Mouse (Mus musculus) megakaryocyte, embryonic 14.5 days (primary cell): ENCODE measurements around the gene Drg1. TPM values are rescaled to one million over a fixed set of nuclear protein-coding genes. Genes with fewer than 3 reads are reported as not detected.
A peak's percentile ranks its signal among the peaks of the same experiment; 100 is the strongest.

Experiments
- H3K27me3 ChIP-seq: replicated peaks from 2 replicates; pipeline ENCODE3; 2012; ENCODE audit warnings: inconsistent platforms
- H3K36me3 ChIP-seq: replicated peaks from 2 replicates; pipeline ENCODE3; 2012; ENCODE audit warnings: low read length, inconsistent platforms, mixed read lengths
- H3K4me1 ChIP-seq: 2 replicates; pipeline ENCODE4 v1.6.1; 2012; ENCODE audit warnings: inconsistent platforms
- H3K4me3 ChIP-seq: replicated peaks from 2 replicates; pipeline ENCODE3; 2012; ENCODE audit warnings: moderate library complexity, mild to moderate bottlenecking, inconsistent platforms
- H3K9me3 ChIP-seq: 2 replicates; pipeline ENCODE4 v1.6.1; 2012; ENCODE audit warnings: inconsistent platforms
- FLI1 ChIP-seq: IDR thresholded peaks from 2 replicates; pipeline ENCODE4 v1.6.1; 2012; ENCODE audit warnings: low read length, inconsistent platforms, mixed read lengths
- GATA1 ChIP-seq: IDR thresholded peaks from 3 replicates; pipeline ENCODE4 v1.6.1; 2012; ENCODE audit warnings: mixed read lengths, low read length, inconsistent platforms, borderline replicate concordance
- polyA plus RNA-seq: library from polyadenylated mRNA; stranded (reverse); fragments of >175 nt; gene quantifications from 2 replicates; pipeline ENCODE4 v1.2.3, GENCODE M21; 2012; ENCODE audit warnings: low replicate concordance; ENCODE audit not compliant: insufficient read depth

The Drg1 gene
- polyA plus RNA-seq, 1 experiment: 55.7 TPM

GRCm38 (mm10) chr11:3233704-3234103, 32.5 kb downstream of the Drg1 start:
- TF ChIP-seq FLI1: no peak
- no peak for TF ChIP-seq GATA1
- Histone ChIP-seq H3K4me3 (no peak overlapping the region), H3K4me1 (peaks cover 16% of the 10 kb centered on the region), H3K36me3 (peaks cover 91% of the 10 kb centered on the region), H3K27me3 (no peaks in the 10 kb centered on the region), H3K9me3 (no peaks in the 10 kb centered on the region)

GRCm38 (mm10) chr11:3232248-3232647, 34.0 kb downstream of the Drg1 start:
- Histone ChIP-seq H3K4me1 (peaks cover 7% of the 10 kb centered on the region), H3K4me3 (no peak overlapping the region), H3K36me3 (peaks cover 87% of the 10 kb centered on the region), H3K27me3 (no peaks in the 10 kb centered on the region), H3K9me3 (no peaks in the 10 kb centered on the region)
- TF ChIP-seq FLI1 (no peak), GATA1 (no peak)

- TF ChIP-seq FLI1: no peak
- TF ChIP-seq GATA1: no peak
- H3K9me3 ChIP-seq: no peaks in the 10 kb centered on the region
- H3K36me3 ChIP-seq: peaks cover 94% of the 10 kb centered on the region
- H3K4me3 ChIP-seq: no peak overlapping the region
- no peaks in the 10 kb centered on the region for H3K27me3 ChIP-seq
- H3K4me1 ChIP-seq: no peaks in the 10 kb centered on the region
Measured at GRCm38 (mm10) chr11:3227113-3227512, 39.1 kb downstream of the Drg1 start.

- H3K36me3 ChIP-seq: peaks cover 93% of the 10 kb centered on the region
Measured at GRCm38 (mm10) chr11:3223105-3223504, 43.1 kb downstream of the Drg1 start.

GRCm38 (mm10) chr11:3212526-3212925, 53.7 kb downstream of the Drg1 start:
- peaks cover 91% of the 10 kb centered on the region for H3K36me3 ChIP-seq
- no peaks in the 10 kb centered on the region for H3K9me3 ChIP-seq
- H3K4me3 ChIP-seq: no peak overlapping the region
- no peaks in the 10 kb centered on the region for H3K27me3 ChIP-seq
- H3K4me1 ChIP-seq: peaks cover 19% of the 10 kb centered on the region
- TF ChIP-seq FLI1 (no peak), GATA1 (no peak)

More at GRCm38 (mm10) chr11:3223105-3223504, 43.1 kb downstream of the Drg1 start:
- no peaks in the 10 kb centered on the region for H3K9me3 ChIP-seq
- no peak overlapping the region for H3K4me3 ChIP-seq
- no peaks in the 10 kb centered on the region for H3K4me1 ChIP-seq
- TF ChIP-seq FLI1 (no peak), GATA1 (no peak)
- H3K27me3 ChIP-seq: no peaks in the 10 kb centered on the region

- H3K4me3 ChIP-seq: no peak overlapping the region
- H3K9me3 ChIP-seq: no peaks in the 10 kb centered on the region
- H3K4me1 ChIP-seq: peaks cover 41% of the 10 kb centered on the region
- H3K27me3 ChIP-seq: no peaks in the 10 kb centered on the region
- no peak for TF ChIP-seq GATA1
- TF ChIP-seq FLI1: no peak
- H3K36me3 ChIP-seq: peaks cover 70% of the 10 kb centered on the region
Measured at GRCm38 (mm10) chr11:3206783-3207182, 59.4 kb downstream of the Drg1 start.

GRCm38 (mm10) chr11:3205207-3205606, 61.0 kb downstream of the Drg1 start:
- H3K4me1 ChIP-seq: peaks cover 33% of the 10 kb centered on the region
- peaks cover 56% of the 10 kb centered on the region for H3K36me3 ChIP-seq

GRCm38 (mm10) chr11:3203771-3204170, 62.4 kb downstream of the Drg1 start:
- no peaks in the 10 kb centered on the region for H3K9me3 ChIP-seq
- no peak for TF ChIP-seq GATA1
- TF ChIP-seq FLI1: no peak
- peaks cover 33% of the 10 kb centered on the region for H3K4me1 ChIP-seq
- peaks cover 42% of the 10 kb centered on the region for H3K36me3 ChIP-seq
- H3K4me3 ChIP-seq: peak overlapping the region; percentile 87
- no peaks in the 10 kb centered on the region for H3K27me3 ChIP-seq

More at GRCm38 (mm10) chr11:3205207-3205606, 61.0 kb downstream of the Drg1 start:
- no peaks in the 10 kb centered on the region for H3K27me3 ChIP-seq
- H3K9me3 ChIP-seq: no peaks in the 10 kb centered on the region
- H3K4me3 ChIP-seq: no peak overlapping the region
- TF ChIP-seq GATA1: no peak
- TF ChIP-seq FLI1: no peak

GRCm38 (mm10) chr11:3202781-3203441, 63.3 kb downstream of the Drg1 start:
- Histone ChIP-seq H3K4me3 (peak overlapping the region; percentile 87), H3K9me3 (no peaks in the 10 kb centered on the region), H3K36me3 (peaks cover 35% of the 10 kb centered on the region), H3K27me3 (no peaks in the 10 kb centered on the region), H3K4me1 (peaks cover 29% of the 10 kb centered on the region)
- TF ChIP-seq GATA1 (no peak), FLI1 (no peak)

GRCm38 (mm10) chr11:3202231-3202701, 63.9 kb downstream of the Drg1 start, which contains the start of gene Eif4enif1:
Gene Eif4enif1, plus strand, starts transcription at chr11:3202392.
- no peaks in the 10 kb centered on the region for H3K9me3 ChIP-seq
- H3K36me3 ChIP-seq: peaks cover 30% of the 10 kb centered on the region
- H3K4me1 ChIP-seq: peaks cover 27% of the 10 kb centered on the region
- no peaks in the 10 kb centered on the region for H3K27me3 ChIP-seq
- H3K4me3 ChIP-seq: peak within 1 kb of the TSS; percentile 87
- TF ChIP-seq GATA1: no peak
- no peak for TF ChIP-seq FLI1
